Mouse (Mus musculus): ENCODE data around the gene Baiap2. TPM values are rescaled to one million over a fixed set of nuclear protein-coding genes. Genes with fewer than 3 reads are reported as not detected.

Baiap2 gene
- polyA plus RNA-seq, 1 experiment: not detected

DNA sequence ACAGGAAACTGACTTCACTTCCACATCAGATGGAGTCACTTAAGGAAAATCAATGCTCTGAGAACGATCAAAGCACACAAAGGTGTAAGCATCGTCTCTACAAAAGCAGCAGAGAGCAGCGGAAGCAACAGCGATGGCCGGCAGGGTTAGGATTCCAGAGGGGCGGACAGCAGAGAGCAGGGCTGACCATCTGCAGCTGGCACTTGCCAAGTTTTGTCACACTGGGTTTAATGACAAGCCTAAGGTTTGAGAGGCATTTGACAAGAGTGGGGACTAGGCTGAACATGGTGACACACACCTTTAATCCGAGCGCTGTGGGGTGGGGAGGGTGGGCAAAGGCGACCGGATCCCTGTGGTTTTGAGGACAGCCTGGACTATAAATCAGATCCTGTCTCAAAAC is 10.8 kb upstream of the Baiap2 start:
- TF ChIP-seq CTCF (IDR thresholded peaks at IDR 0.05; ENCODE audit: insufficient read depth, low read depth, low read length): no peak
- TF ChIP-seq POLR2A (IDR thresholded peaks at IDR 0.05; ENCODE audit: insufficient read depth, low read depth, low read length): no peak
- 64% methylated on average over 10 of the region's 10 CpGs for WGBS
- Histone ChIP-seq H3K4me3 (ENCODE audit: insufficient read depth, low read depth, low read length) (no peak overlapping the region), H3K4me1 (ENCODE audit: control insufficient read depth, insufficient read depth, low read length) (peaks cover 41% of the 10 kb centered on the region), H3K27ac (ENCODE audit: insufficient read depth, low read depth, low read length) (no peak overlapping the region)

DNA sequence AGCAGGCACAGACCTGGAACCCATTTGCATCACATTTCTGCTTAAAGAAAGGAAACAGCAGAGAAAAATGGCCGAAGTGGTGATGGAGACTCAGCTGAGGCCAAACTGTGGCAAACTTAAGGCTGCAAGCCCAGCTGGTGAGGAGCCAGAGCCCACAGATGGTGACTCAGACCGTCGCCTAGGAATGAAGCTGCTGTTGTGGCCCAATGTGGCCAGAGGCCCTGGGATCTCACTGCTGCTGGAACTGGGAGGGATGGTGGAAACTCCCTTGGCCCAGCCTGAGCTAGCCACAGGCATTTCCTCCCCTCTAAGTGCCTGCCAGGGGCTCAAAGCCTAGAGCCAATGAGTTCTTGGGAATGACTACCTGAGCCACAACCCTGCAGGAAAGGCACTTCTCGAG is 9.4 kb upstream of the Baiap2 start:
- WGBS: 38% methylated on average over 4 of the region's 4 CpGs

DNA sequence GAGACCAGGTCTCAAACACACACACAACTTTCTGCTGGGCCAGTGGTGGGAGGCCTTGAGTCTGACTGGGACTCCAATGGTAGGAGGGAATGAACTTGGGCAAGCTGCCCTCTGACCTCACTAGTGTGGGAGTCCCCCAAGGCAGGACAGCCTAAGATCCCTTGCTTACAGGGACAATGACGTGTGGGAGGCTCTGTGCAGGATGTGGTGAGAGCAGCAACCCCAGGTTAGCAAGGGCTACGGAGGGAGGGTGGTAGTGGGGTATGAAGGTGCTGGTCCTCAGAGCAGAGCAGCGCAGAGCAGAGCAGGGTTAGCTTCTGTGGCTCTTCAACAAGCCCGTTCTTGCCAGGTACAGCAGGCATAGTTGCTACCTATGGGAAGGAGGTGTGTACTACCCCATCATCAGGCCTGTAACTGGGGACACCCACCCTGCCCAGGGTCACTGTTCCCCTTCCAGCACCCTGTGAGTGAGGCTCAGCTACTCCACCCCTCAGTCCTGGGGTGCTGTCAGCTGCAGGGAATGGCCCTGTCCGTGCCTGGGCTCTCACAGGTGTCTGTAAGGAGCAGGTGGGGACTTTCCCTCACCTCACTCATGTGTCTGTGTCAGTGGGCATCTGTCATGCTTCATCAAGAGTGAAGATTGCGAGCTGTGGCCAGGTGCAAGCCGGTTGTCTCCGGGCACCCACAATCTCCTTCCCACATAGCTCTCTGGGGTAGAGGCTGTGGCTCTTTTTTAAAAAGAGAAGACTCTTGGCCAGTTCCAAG is 8.6 kb upstream of the Baiap2 start:
- Histone ChIP-seq H3K4me3 (ENCODE audit: insufficient read depth, low read depth, low read length) (no peak overlapping the region), H3K27ac (ENCODE audit: insufficient read depth, low read depth, low read length) (no peak overlapping the region), H3K4me1 (ENCODE audit: control insufficient read depth, insufficient read depth, low read length) (peaks cover 63% of the 10 kb centered on the region)
- TF ChIP-seq POLR2A (IDR thresholded peaks at IDR 0.05; ENCODE audit: insufficient read depth, low read depth, low read length) (no peak), CTCF (IDR thresholded peaks at IDR 0.05; ENCODE audit: insufficient read depth, low read depth, low read length) (no peak)
- 86% methylated on average over 8 of the region's 8 CpGs for WGBS

More for the DNA sequence above, 9.4 kb upstream of the Baiap2 start:
- Histone ChIP-seq H3K4me3 (ENCODE audit: insufficient read depth, low read depth, low read length) (no peak overlapping the region), H3K27ac (ENCODE audit: insufficient read depth, low read depth, low read length) (no peak overlapping the region), H3K4me1 (ENCODE audit: control insufficient read depth, insufficient read depth, low read length) (peaks cover 54% of the 10 kb centered on the region)
- TF ChIP-seq POLR2A (IDR thresholded peaks at IDR 0.05; ENCODE audit: insufficient read depth, low read depth, low read length) (no peak), CTCF (IDR thresholded peaks at IDR 0.05; ENCODE audit: insufficient read depth, low read depth, low read length) (no peak)

DNA sequence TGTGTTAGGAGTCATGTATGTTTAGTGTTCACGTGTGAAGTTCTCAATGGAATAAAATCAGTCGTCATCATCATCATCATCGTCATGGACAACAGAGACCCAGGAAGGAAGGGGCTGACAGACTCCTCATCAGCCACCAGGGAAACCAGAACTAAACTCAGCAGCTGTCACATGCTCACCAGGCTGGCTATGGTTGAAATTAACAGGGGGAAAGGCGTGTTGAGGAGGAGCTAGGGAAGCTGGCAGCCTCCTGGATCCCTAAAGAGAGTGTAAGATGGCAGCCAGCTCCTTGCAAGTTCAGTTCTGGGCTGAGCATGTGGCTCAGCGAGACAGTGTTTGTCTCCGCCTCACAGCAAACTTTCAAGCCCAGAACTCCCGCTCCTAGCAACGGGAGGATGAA is 7.8 kb upstream of the Baiap2 start:
- H3K4me3 ChIP-seq (ENCODE audit: insufficient read depth, low read depth, low read length): no peak overlapping the region
- TF ChIP-seq CTCF (IDR thresholded peaks at IDR 0.05; ENCODE audit: insufficient read depth, low read depth, low read length) (no peak), POLR2A (IDR thresholded peaks at IDR 0.05; ENCODE audit: insufficient read depth, low read depth, low read length) (no peak)
- peaks cover 71% of the 10 kb centered on the region for H3K4me1 ChIP-seq (ENCODE audit: control insufficient read depth, insufficient read depth, low read length)
- 65% methylated on average over 8 of the region's 8 CpGs for WGBS
- no peak overlapping the region for H3K27ac ChIP-seq (ENCODE audit: insufficient read depth, low read depth, low read length)

DNA sequence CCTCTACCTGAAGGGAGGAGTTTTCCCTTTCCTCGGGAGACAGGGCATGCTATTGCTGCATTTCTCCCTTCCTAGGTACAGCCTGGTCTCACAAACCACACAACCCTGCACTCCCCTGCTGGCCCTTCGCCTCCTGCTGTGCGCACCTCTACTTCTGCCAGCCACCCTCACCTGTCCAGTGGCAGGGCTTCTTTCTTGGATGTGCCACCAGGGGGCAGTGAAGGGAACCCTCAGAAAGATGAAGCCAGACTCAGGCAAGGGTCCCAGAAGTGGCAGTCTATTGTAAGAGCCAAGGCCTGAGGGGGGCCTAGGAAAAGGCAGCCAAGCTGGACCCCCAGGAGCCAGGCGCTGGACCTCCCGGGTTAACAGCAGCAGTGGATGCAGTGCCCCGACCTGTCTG is 7.1 kb upstream of the Baiap2 start:
- peaks cover 76% of the 10 kb centered on the region for H3K4me1 ChIP-seq (ENCODE audit: control insufficient read depth, insufficient read depth, low read length)
- H3K4me3 ChIP-seq (ENCODE audit: insufficient read depth, low read depth, low read length): no peak overlapping the region
- no peak overlapping the region for H3K27ac ChIP-seq (ENCODE audit: insufficient read depth, low read depth, low read length)
- WGBS: 32% methylated on average over 6 of the region's 6 CpGs
- TF ChIP-seq CTCF (IDR thresholded peaks at IDR 0.05; ENCODE audit: insufficient read depth, low read depth, low read length) (peak; percentile 74), POLR2A (IDR thresholded peaks at IDR 0.05; ENCODE audit: insufficient read depth, low read depth, low read length) (no peak)

DNA sequence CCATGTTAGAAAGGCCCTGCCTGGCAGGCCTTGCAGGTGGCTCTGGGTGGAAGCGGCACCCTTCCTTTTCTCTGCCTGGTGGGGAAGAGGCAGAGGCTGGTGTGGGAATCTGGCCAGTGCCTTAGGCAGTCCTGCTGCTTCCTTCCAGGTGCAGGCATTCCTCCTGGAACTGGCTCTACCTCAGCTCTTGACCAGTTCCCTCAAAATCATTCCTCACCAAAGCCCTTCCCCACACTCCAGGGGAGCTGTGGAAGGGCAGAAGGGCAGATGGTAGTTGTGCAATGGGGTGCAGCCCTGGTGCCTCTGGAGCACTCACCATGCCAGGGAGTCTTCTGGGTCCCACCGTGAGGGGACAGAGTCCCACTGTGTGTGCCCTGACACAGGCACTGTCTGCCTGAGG is 6.1 kb upstream of the Baiap2 start:
- no peak for TF ChIP-seq CTCF (IDR thresholded peaks at IDR 0.05; ENCODE audit: insufficient read depth, low read depth, low read length)
- no peak for TF ChIP-seq POLR2A (IDR thresholded peaks at IDR 0.05; ENCODE audit: insufficient read depth, low read depth, low read length)
- 55% methylated on average over 2 of the region's 2 CpGs for WGBS
- peak overlapping the region; percentile 45 for H3K27ac ChIP-seq (ENCODE audit: insufficient read depth, low read depth, low read length)
- H3K4me3 ChIP-seq (ENCODE audit: insufficient read depth, low read depth, low read length): no peak overlapping the region
- peaks cover 86% of the 10 kb centered on the region for H3K4me1 ChIP-seq (ENCODE audit: control insufficient read depth, insufficient read depth, low read length)

DNA sequence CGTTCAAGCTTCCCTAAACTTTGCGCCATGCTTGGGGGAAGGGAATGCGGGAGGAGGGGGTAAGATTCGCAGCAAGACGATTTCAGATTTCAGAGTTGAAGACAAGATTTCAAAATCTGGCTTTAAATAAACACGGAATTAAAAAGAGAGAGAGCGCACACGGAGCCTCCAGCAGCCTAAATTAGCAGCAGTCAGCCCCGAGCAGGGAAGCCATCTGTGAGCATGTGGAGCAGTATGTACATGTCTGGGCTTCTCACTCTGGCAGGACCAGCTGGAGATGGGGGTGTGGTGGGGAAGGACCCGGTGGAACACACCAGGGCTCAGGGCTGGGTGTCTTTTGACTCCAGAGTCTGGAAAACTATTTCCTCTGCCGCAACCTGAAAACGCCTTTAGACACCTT is 5.3 kb upstream of the Baiap2 start:
- Histone ChIP-seq H3K4me3 (ENCODE audit: insufficient read depth, low read depth, low read length) (no peak overlapping the region; the same call in 1 of the 2 replicates), H3K27ac (ENCODE audit: insufficient read depth, low read depth, low read length) (peak overlapping the region; percentile 46), H3K4me1 (ENCODE audit: control insufficient read depth, insufficient read depth, low read length) (peaks cover 81% of the 10 kb centered on the region)
- WGBS: 22% methylated on average over 12 of the region's 12 CpGs
- TF ChIP-seq POLR2A (IDR thresholded peaks at IDR 0.05; ENCODE audit: insufficient read depth, low read depth, low read length) (no peak), CTCF (IDR thresholded peaks at IDR 0.05; ENCODE audit: insufficient read depth, low read depth, low read length) (no peak)

DNA sequence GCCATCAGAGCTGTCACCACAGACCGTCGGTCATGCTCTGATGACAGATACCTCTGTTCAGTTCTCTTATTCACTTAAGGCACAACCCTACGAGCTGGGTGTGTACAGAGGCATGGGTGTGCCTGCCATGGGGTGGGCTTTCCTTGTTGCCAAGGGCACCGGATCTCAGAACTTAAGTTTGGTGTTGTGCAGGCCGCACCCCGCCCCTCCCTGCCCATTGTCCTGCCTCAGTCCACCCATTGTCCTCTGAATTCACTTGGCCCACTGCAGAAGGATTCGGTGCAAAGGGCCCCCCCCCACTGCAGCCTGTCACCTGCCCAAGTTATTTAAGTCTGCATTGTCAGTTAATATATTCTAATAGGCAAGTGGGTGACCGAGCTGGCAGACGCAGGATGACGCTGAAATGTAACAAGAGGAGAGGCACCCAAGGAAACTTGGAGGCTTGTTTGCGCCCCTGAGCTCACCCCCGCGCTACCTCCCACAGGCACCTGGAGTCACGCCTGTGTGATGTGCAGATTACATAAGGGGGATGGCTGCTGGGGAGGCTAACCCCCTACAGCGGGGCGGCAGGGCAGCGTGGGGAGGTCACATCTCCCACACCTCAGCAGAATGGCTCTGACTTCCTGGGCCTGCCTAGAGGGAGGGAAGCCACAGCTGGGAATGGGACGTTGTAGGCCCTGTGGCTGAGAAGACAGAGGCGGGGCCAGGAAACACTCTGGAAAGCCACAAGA is 4.6 kb upstream of the Baiap2 start:
- Histone ChIP-seq H3K4me1 (ENCODE audit: control insufficient read depth, insufficient read depth, low read length) (peaks cover 77% of the 10 kb centered on the region), H3K27ac (ENCODE audit: insufficient read depth, low read depth, low read length) (peak overlapping the region; percentile 46; the same call in 1 of the 2 replicates), H3K4me3 (ENCODE audit: insufficient read depth, low read depth, low read length) (no peak overlapping the region)
- TF ChIP-seq POLR2A (IDR thresholded peaks at IDR 0.05; ENCODE audit: insufficient read depth, low read depth, low read length): no peak
- no peak for TF ChIP-seq CTCF (IDR thresholded peaks at IDR 0.05; ENCODE audit: insufficient read depth, low read depth, low read length)
- WGBS: 50% methylated on average over 19 of the region's 19 CpGs

DNA sequence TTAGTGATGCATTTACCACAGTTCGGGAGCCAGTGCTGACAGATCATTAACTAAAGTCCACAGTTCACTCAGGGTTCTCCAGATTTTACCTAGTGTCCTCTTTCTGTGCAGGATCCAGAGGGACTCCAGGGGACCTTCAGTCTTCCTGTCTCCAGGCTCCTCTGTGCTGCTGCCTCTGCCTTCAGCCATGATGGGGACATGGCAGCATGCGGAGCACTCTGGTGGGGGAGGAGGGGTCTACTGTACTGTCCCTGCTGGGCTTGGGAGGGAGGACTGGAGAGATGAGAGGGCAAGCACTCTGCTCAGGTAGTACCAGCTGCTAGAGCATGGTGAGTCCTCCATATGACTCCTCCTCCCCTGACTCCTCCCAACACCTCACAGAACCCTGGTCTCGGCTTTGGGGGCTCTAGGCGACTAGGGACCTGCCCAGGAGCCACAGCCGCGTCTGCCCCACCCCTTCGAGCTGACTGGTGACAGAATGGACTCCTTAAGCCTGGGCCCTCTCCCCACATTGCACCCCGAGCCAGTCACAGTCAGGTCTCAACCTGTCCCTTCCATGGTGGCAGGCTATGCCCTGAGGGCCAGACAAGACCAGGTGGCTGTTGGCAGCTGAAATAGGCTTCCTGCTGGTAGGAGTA is 3.4 kb upstream of the Baiap2 start:
- TF ChIP-seq POLR2A (IDR thresholded peaks at IDR 0.05; ENCODE audit: insufficient read depth, low read depth, low read length) (no peak), CTCF (IDR thresholded peaks at IDR 0.05; ENCODE audit: insufficient read depth, low read depth, low read length) (no peak)
- Histone ChIP-seq H3K27ac (ENCODE audit: insufficient read depth, low read depth, low read length) (peak overlapping the region; percentile 46; the same call in 1 of the 2 replicates), H3K4me1 (ENCODE audit: control insufficient read depth, insufficient read depth, low read length) (peaks cover 65% of the 10 kb centered on the region), H3K4me3 (ENCODE audit: insufficient read depth, low read depth, low read length) (peak overlapping the region; percentile 6; the same call in 1 of the 2 replicates)
- 55% methylated on average over 8 of the region's 8 CpGs for WGBS

Measured in olfactory bulb, adult 2 months (tissue).